Mouse (Mus musculus): ENCODE results near the gene 2010111I01Rik.

DNA sequence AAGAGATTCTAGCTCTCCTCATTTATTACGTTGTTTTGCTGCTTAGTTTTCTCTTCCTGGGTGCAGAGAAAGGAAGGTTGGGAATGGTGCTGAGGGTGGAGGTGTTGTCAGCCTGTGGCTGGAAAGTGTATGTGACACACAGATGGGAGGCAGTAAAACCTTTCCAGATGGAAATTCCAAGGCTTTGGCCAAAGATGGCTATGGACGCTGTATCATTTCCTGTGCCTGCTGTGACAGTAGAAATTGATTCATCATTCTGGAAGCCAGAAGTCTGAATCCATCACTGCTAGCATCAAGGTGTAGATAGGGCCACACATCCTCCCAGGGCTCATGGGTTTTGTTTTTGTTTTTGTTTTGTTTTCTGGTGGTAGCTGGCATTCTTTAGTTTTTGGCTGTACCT lies 141.9 kb downstream of the 2010111I01Rik start:
- TF ChIP-seq CTCF (IDR thresholded peaks at IDR 0.05; ENCODE audit: low read depth, low read length) (no peak), POLR2A (IDR thresholded peaks at IDR 0.05; ENCODE audit: borderline replicate concordance, low read depth, low read length) (no peak)

Measured in bone marrow macrophage, adult 2 months (primary cell).